Mouse (Mus musculus) testis, postnatal 14 days (tissue): ENCODE data around the gene Gm9112.
"Not testable (repeated sequence)": the region's sequence is repeated elsewhere in the genome, so short reads cannot be mapped to it uniquely, and the experiment has no call there.

Experiments used
- DNase-seq: peaks from one replicate; pipeline ENCODE4 v3.0.0; 2021; ENCODE audit warnings: low spot score

Gm9112 gene

GRCm38 (mm10) chrX:102707535-102707934, at the start of gene Gm9112, which contains the start of gene Dmrtc1b:
TSS of gene Gm9112 (minus strand) at chrX:102707635.
TSS of gene Dmrtc1b (plus strand) at chrX:102707865.
- DNase-seq = not testable (repeated sequence)

DNA sequence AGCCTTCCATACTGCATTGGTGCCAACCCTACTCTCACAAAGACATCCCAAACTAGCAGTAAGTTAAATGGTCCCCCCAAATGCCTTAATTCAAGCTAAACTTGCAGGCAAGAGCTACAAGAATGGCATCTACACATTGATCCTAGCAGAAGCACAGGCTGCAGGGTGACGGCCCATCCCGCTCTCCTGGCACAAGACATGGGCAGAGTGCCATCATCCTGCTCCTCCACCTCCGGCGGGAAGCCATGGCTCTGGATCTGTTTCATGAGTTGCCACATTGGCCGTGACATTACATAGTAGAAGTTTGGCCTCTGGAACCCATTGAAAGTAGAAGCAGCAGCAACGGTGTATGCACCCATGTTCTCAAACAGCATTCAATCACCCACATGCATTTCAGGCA, 16.8 kb upstream of the Gm9112 start:
- not testable (repeated sequence) for DNase-seq

- not testable (repeated sequence) for DNase-seq
Measured at GRCm38 (mm10) chrX:102700636-102701035, 6.8 kb downstream of the Gm9112 start.

DNA sequence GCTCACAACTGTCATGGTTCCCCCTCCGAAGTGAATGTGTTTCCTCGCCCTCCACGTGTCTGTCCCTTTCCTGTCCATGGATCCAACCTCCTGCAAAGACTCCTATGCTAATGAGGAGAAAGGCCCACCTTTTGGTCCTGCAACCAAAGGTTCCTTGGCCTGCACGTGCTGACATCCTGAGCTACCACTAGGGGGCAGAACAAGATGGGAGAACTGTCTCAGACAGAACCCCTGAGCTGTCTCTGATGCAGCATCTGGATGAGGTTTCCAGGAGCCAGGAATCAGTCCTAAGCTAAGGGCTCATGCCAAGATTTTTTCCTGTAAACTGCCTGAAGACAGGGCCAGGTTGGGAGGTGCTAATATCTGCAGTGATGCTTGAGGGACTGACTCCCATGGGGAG, 18.2 kb downstream of the Gm9112 start:
- peak; percentile 12 for DNase-seq

- not testable (repeated sequence) for DNase-seq
Measured at GRCm38 (mm10) chrX:102686872-102687271, 20.6 kb downstream of the Gm9112 start, which contains the start of gene Gm3880. TSS of gene Gm3880 (minus strand) at chrX:102686972.

- not testable (repeated sequence) for DNase-seq
Measured at GRCm38 (mm10) chrX:102684706-102685105, 22.7 kb downstream of the Gm9112 start.

DNA sequence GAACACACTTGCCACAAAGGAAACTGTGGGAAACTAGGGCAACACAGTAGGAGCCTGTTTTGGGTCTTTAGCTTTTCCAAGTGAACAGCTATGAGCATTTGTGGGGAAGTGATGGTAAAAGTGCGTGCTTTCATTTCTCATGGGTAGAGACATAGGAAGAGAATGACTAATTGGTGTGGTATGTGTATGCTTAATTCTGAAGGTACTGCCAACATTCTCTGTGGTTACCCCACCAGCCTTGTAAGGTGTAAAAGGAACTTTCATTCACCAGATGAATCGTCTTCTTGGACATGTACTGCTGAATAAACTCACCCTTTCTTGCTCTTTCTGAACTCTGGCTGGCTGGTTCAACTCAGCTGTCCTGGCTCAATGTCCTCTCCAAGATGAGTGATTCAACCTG, 40.8 kb downstream of the Gm9112 start:
- DNase-seq = no peak

- DNase-seq = no peak
Measured at GRCm38 (mm10) chrX:102660712-102661111, 46.7 kb downstream of the Gm9112 start.
